Mouse (Mus musculus) thymus, postnatal 36 days (tissue): ENCODE data around the gene Scnn1g.

ENCODE experiments used
- DNase-seq, 2 experiments: peaks; one replicate each; pipeline ENCODE4 v3.0.0; 2022; ENCODE audit warnings: mixed read lengths in 2 of 2

Scnn1g gene

GRCm38 (mm10) chr7:121734171-121734831 is at the start of gene Scnn1g:
TSS of gene Scnn1g (plus strand) at chr7:121734479.
- peak; percentile 72 to 73 for DNase-seq

DNA sequence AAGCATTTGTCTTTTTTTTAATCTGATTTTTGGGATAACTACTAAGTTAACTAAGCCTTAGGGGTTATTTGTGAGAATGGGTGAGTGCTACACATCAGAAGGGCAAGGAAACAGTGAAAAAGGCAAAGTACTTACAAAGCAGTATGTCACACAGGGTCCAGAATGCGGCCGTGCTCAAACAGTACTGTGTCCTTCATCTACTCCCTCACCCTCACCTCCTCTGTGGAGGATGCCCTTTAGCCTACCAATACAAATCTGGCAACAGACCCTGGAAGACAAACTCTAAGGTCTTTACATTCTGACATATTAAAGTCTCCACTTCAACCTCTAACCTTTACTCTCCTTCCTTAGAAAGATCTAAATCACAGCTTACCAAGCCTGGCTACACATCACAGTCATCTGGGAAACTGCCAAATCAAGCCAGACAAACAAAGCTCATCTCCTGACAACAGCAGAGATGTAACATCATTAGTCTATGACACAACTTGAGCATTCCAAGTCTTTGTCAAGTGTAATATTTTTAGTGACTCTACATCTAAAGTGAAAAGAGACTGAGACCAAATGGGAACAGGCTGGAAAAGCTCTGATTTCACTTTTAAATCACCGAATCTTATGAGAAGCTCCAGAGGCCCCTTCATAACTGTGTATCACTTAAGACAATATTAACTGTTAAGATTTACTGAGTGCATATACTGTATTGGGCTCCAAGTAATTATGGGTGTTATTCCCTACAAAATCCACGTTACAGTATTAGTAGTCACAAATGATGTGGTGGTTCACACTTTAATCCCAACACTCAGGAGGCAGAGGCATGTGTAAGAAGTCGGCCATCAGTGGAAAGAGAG is 48.9 kb upstream of the Scnn1g start:
- no peak for DNase-seq

GRCm38 (mm10) chr7:121689338-121689737 is 44.9 kb upstream of the Scnn1g start:
- no peak for DNase-seq

DNA sequence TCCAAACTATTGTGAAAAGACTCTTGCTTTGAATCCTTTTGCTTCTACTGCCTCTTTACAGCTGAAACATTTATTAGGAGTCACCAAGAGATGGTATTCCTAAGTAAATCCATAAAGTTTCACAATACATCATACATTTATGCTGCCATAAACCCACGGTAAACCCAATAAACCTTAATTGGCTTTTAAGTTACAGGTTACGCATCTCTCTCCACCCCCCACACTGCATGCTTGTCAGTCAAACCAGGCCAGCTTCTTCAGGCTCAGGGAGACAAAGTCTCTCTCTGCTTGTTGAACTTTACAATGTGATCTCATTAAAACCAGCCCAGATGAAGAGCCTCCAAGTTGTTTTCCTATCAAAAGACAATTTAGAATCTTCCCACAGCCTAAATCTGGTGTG is 42.5 kb upstream of the Scnn1g start:
- no peak for DNase-seq

DNA sequence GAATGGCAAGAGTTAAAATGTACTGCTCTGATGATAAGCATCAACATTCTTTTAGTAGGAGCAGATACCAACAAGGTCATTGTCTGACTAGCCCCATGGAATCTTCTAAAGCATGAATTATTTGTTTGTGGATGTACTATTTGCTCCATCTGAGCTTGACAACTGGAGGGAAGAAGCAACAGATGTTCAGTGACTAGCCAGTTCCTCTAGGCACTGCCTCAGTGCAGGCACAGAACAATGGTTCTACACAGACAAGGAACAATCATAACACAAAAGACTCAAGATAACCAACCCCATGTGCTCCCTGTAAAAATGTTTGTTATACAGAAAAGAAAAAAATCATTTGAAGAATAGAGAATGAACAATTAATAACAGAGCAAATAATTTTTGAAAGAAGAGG is 37.1 kb upstream of the Scnn1g start:
- DNase-seq: no peak

- no peak for DNase-seq
Measured at GRCm38 (mm10) chr7:121697574-121697973, 36.7 kb upstream of the Scnn1g start.

- DNase-seq: no peak
Measured at GRCm38 (mm10) chr7:121699218-121699617, 35.1 kb upstream of the Scnn1g start.

- no peak for DNase-seq
Measured at GRCm38 (mm10) chr7:121700480-121700879, 33.8 kb upstream of the Scnn1g start.

- DNase-seq: no peak
Measured at GRCm38 (mm10) chr7:121701983-121702382, 32.3 kb upstream of the Scnn1g start.

GRCm38 (mm10) chr7:121705051-121705450 is 29.2 kb upstream of the Scnn1g start:
- no peak for DNase-seq

GRCm38 (mm10) chr7:121706411-121707072 is 27.7 kb upstream of the Scnn1g start:
- DNase-seq: peak in 1 of 2 experiments; percentile 19

DNA sequence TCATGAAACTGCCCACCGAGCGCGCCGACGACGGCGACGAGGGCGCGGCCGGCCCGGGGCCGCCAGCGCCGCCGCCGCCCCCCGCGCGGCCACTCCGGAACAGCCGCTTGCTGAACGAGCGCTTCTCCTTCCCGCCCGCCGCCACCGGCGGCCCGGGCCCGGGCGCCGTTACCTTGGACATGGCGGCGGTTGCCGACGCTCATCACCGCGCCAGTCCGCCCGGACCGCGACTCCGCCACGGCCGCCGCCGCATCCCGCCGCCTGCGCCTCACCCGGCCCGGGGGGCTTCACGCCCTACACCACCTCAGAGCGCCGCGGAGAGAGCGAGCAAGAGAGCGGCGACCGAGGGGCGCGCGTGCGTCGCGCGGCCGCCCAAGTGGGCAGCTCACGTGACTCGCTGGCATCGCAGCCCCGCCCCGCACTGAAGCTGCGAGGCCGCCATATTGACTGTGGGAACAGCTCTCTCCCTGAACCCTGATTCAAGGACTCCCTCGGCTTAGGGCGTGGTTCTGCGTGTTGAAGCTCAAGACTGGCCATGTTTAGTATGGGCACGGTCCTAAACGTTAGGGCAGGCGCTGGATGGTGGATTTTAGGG is 27.1 kb upstream of the Scnn1g start, which contains the start of gene Usp31:
Gene Usp31 (minus strand): TSS at position 181 of the 595 bp plus-strand sequence.
- peak; percentile 94 to 96 for DNase-seq

DNA sequence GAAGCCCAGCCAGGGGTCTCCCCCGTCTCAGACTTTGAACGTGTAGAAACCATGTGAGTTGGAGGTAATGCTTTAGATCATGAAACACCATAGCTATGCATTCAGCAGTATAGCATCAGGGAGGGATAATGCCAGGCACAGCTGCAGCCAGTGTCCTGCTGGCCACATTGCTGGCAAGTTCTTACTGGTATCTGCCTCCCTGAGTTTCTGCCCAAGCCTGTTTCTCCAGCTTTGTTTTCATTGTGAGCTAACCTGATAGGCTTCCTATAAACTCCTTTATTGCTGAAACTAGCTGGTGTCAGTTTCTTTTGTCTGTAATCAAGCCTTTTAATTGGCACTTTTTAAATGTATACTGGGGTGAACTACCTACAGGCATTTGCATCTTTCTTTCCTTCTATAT is 23.1 kb upstream of the Scnn1g start:
- no peak for DNase-seq

DNA sequence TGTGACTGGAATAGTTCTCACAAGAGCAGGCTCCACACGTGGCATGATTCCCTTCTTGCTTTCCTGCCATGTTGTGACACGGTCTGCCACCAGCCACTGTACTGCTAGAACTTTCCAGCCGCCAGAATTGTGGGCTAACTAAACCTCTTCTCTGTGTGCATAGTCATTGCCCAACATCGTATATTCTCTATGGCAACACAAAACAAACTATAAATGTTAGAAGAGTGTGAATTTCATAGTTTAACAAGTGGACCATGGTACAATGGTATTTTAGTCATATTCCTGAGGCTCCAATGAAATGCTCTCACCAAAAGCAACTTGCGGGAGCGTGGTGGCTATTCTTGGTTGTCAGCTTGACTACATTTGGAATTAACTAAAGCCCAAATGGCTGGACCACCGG is 17.2 kb upstream of the Scnn1g start:
- no peak for DNase-seq

DNA sequence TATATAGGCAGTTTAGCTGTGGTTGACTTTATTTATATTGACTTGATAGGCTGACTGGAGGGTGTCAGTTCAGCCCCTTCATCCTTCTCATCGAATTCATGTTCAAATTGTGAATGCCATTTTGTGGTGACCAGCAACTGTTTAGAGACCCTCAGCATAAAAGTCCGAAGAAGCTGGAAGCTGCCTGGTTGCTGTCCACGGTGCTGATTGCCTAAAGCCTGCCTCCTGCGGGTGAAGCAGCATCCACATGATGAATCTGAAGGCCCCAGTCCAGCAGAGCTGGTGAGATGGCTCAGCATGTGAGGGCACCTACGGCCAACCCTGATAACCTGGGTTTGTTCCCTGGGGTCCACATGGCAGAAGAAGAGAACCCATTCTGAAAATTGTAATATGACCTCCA is 4.1 kb upstream of the Scnn1g start:
- peak; percentile 12 for DNase-seq

GRCm38 (mm10) chr7:121737511-121738415 is 3.5 kb downstream of the Scnn1g start:
- no peak for DNase-seq

- no peak for DNase-seq
Measured at GRCm38 (mm10) chr7:121750244-121750643, 16.0 kb downstream of the Scnn1g start.

DNA sequence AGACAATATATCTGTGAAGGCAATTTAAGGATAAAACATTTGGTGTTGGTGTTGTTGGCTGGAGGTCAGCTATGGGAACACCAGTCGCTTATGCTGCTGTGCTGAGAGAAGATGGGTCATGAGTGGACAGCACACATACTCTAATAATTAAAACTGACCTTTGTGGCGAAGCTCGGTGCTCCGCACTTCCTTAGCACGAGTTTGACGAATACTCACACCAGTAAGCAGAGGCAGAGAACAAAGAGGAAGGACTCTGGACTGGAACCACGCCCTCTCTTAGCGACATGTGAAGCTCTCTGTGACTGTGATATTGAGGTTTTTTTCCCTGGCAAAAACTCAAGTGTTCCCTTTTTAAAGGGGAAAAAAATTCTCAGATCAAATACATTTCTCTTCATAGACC is 20.5 kb downstream of the Scnn1g start:
- no peak for DNase-seq

- no peak for DNase-seq
Measured at GRCm38 (mm10) chr7:121763328-121763727, 29.0 kb downstream of the Scnn1g start.

GRCm38 (mm10) chr7:121767900-121768299 is 33.6 kb downstream of the Scnn1g start:
- no peak for DNase-seq

DNA sequence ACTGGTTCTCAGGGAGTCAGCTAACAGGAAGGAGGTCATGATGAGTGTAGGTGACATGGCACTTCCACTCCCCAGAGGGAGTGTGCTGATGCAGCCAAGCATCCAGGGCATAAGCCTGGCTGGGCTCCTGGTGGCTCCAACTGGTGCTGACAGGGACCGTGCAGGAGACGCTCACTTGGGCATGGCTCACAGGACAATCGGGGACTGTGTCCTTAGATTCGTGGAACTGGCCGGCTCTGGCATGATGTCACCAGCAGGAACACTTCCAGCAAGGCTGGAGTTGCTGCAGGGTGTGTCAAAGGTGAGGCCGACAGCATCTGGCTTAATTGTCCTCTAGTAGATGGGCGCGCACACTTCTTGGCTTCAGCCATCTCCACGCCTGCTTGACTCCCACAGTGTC is 34.7 kb downstream of the Scnn1g start:
- DNase-seq: no peak

DNA sequence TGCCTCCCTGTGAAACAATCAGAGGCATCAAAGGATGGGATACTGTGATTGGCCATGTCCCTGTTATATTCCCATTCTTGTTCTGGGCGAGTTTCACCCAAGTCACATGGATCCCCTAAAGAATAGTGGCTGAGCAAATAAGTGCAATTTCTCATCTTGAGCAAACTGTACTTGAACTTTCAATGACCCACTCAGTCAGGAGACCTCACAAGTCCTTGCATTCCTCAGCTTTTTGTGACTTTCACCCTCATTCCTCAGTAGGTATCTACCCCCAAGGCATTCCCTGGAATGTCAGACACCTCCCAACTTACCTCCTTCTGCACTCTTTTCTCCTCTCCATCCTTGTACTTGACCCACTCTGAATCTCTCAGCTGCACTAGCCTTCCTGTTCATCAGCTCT is 44.3 kb downstream of the Scnn1g start:
- no peak for DNase-seq
